Mouse (Mus musculus) bone marrow, adult 2 months (tissue): ENCODE results near the gene Chd4.

Source experiments
- CTCF ChIP-seq: fragments of 200-500 bp; IDR thresholded peaks from 2 replicates; pipeline ENCODE4 v1.5.1; 2011; ENCODE audit warnings: low read length, control low read depth; ENCODE audit not compliant: control insufficient read depth, insufficient read depth
- POLR2A ChIP-seq: fragments of 200-500 bp; IDR thresholded peaks from 2 replicates; pipeline ENCODE4 v1.6.1; 2011; ENCODE audit warnings: low read depth, mild to moderate bottlenecking, control low read depth, low read length, borderline replicate concordance; ENCODE audit not compliant: control insufficient read depth

DNA sequence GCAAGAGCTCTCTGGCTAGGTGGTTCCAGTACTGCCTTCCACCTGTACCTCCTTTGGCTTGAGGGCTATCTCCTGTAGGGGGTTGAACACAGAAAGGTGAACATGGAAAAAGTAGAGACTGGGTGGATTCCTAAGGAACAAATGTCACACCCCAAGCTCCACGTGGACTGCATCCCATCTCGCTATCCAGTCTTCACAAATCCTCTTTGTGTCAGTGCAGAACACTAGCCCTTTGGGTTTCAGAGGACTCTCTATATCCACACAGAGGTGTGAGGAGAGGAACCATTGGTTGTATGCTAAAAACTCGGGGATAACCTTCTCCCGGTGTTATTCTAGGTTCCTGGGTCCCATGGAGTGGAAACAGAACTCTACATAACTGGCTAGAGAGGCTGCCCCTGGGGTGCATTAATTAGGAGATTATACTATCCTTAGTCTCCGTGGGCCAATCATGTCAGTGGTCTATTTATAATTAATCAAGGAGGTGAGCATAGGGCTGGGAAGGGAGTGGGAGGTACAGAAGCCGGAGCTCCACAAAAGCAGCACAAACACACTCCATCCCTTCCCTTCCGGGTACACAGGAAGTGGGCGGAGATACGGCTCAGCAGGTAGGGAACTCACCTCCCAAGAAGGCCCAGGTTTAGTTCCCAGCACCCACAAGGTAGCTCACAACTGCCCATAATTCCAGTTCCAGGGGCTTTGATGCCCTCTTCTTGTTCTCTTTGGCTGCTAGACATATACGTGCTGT is 5.3 kb upstream of the Chd4 start:
- TF ChIP-seq CTCF (no peak), POLR2A (no peak)
